Comparison of ENCODE assay signal across 8 mouse cellular contexts in genomic region chr10:82354083-82355010, GRCm38 (mm10). TPM values are rescaled to one million over a fixed set of nuclear protein-coding genes. Genes with fewer than 3 reads are reported as not detected.
DNase-seq lines count a peak whose midpoint lies in the region; ATAC-seq and TF ChIP-seq lines count a peak whose summit lies in the region.

TSS of gene Gm4924 (plus strand) at chr10:82354255.

- DNase-seq in adipocyte (ENCODE audit: low spot score): peak; percentile 94
- DNase-seq in gastrocnemius, postnatal 14 days: peak; percentile 70
- peak; percentile 88 for DNase-seq in left cerebral cortex, postnatal 10 days (ENCODE audit: extremely low spot score in 1 of 2, low spot score in 2 of 2)
- DNase-seq in right cerebral cortex, postnatal 25 days: peak; percentile 86
- DNase-seq in urinary bladder, postnatal 4 days (ENCODE audit: low spot score in 2 of 2): peak; percentile 68 to 77

- intact Hi-C loops in gastrocnemius, postnatal 14 days (cut with DNase I; ENCODE audit: low total_unique reads): no loop called here
- intact Hi-C loops in left cerebral cortex, postnatal 10 days (cut with DNase I): no loop called here

- H3K4me3 ChIP-seq in cortical plate, adult 2 months (ENCODE audit: insufficient read depth, low read length): peak within 1 kb of the TSS; percentile 63

- no peaks in the 10 kb centered on the region for H3K4me1 ChIP-seq in cortical plate, adult 2 months (ENCODE audit: control insufficient read depth, insufficient read depth, low read length)

- H3K27ac ChIP-seq in cortical plate, adult 2 months (ENCODE audit: insufficient read depth, low read length): peak within 1 kb of the TSS; percentile 94

- TF ChIP-seq POLR2A in cortical plate, adult 2 months (IDR thresholded peaks at IDR 0.05; ENCODE audit: extremely low read depth, insufficient read depth, low read length): peak; percentile 83

- ATAC-seq in inflammation-experienced regulatory T-cells, adult 6 months: peak; percentile 96
- ATAC-seq in megakaryocyte-erythroid progenitor cell, adult 5-6 weeks (replicated peaks; ENCODE audit: low FRiP score, low TSS enrichment, poor library complexity, severe bottlenecking): peak; percentile 100

- TF ChIP-seq CTCF in cortical plate, adult 2 months (IDR thresholded peaks at IDR 0.05; ENCODE audit: extremely low read depth, insufficient read depth, low read length): no peak

RNA-seq across cellular contexts. Expression of gene Gm4924, which starts in this region (rescaled TPM):
- 5.2 and 7.7 TPM in 2 replicates for polyA plus RNA-seq in cortical plate, adult 2 months (2012; rRNA removed)
- total RNA-seq in gastrocnemius, postnatal 14 days (2021): 1 to 10 TPM; 1.6 to 1.9 TPM
- polyA plus RNA-seq in inflammation-experienced regulatory T-cells, adult 6 months (2017; shearing (Covaris generic)): 10 to 100 TPM in 2 of 3 experiments, 1 to 10 TPM in 1; 7.5 to 14.8 (median 12.7) TPM
- total RNA-seq in left cerebral cortex, postnatal 10 days (2021): 1 to 10 TPM; 7.1 TPM
- 4.5 and 12.8 TPM in 2 replicates for total RNA-seq in megakaryocyte-erythroid progenitor cell, adult 5-6 weeks (2014; fragmentation: Nextera tagmentation)
- total RNA-seq in megakaryocyte-erythroid progenitor cell, adult 5-6 weeks (2017): 2.3 and 4.6 TPM in 2 replicates

Comparison
In these comparisons a context has a peak if more than half of its experiments do, and no peak if none do; other contexts are left out.
1. Peak in every context shown above with its lines: DNase-seq, ATAC-seq, H3K4me3 ChIP-seq and H3K27ac ChIP-seq.